In genomic region chr5:72559544-72560049, GRCm38 (mm10) we compare ENCODE assay signal across 7 mouse cellular contexts. TPM values are rescaled to one million over a fixed set of nuclear protein-coding genes. Genes with fewer than 3 reads are reported as not detected.
DNase-seq lines count a peak whose midpoint lies in the region; ATAC-seq and TF ChIP-seq lines count a peak whose summit lies in the region.

Gene Nfxl1, minus strand, starts transcription at chr5:72559684.

- no peaks in the 10 kb centered on the region for H3K27me3 ChIP-seq in embryonic facial prominence, embryonic 10.5 days (replicated peaks; ENCODE audit: low read depth, poor library complexity, severe bottlenecking)
- H3K27me3 ChIP-seq in intestine, postnatal 0 days (replicated peaks; ENCODE audit: control insufficient read depth, insufficient read depth, low read length): no peaks in the 10 kb centered on the region
- H3K27me3 ChIP-seq in midbrain, embryonic 12.5 days: no peaks in the 10 kb centered on the region
- no peaks in the 10 kb centered on the region for H3K27me3 ChIP-seq in small intestine, adult 2 months (ENCODE audit: control insufficient read depth, insufficient read depth, low read length)

- peak within 1 kb of the TSS; percentile 65 for H3K9ac ChIP-seq in intestine, postnatal 0 days (ENCODE audit: low read depth, low read length)
- peak within 1 kb of the TSS; percentile 95 for H3K9ac ChIP-seq in midbrain, embryonic 12.5 days (replicated peaks)

- H3K4me2 ChIP-seq in intestine, postnatal 0 days (replicated peaks; ENCODE audit: low read depth): peak within 1 kb of the TSS; percentile 93
- peak within 1 kb of the TSS; percentile 89 for H3K4me2 ChIP-seq in midbrain, embryonic 12.5 days (replicated peaks)

- no peak for TF ChIP-seq CTCF in intestine, postnatal 0 days (IDR thresholded peaks at IDR 0.05; ENCODE audit: low read depth)
- TF ChIP-seq CTCF in small intestine, adult 2 months (IDR thresholded peaks at IDR 0.05; ENCODE audit: extremely low read depth, insufficient read length, insufficient replicate concordance, low read depth, low read length): no peak

- intact Hi-C loops in left cerebral cortex, postnatal 4 days (cut with DNase I): loop anchor here (10.0 kb wide), 1 partner anchor 145 kb away; no protein-coding TSS in a partner anchor

- WGBS in embryonic facial prominence, embryonic 10.5 days: under 1% methylated on average over 42 of the region's 42 CpGs
- WGBS in intestine, postnatal 0 days: under 1% methylated on average over 42 of the region's 42 CpGs
- WGBS in midbrain, embryonic 12.5 days: under 1% methylated on average over 42 of the region's 42 CpGs
- WGBS in small intestine, adult 2 months: under 1% methylated on average over 42 of the region's 42 CpGs

- peaks cover 6% of the 10 kb centered on the region for H3K4me1 ChIP-seq in embryonic facial prominence, embryonic 10.5 days
- H3K4me1 ChIP-seq in intestine, postnatal 0 days (replicated peaks; ENCODE audit: control insufficient read depth, insufficient read depth, low read length): 0 out of 2 replicates have a peak, but pooled peaks cover 3% of the 10 kb centered on the region
- H3K4me1 ChIP-seq in midbrain, embryonic 12.5 days: peaks cover 9% of the 10 kb centered on the region
- H3K4me1 ChIP-seq in small intestine, adult 2 months (ENCODE audit: control insufficient read depth, insufficient read depth, insufficient read length, low read length): peaks cover 3% of the 10 kb centered on the region

- peaks cover 16% of the 10 kb centered on the region for H3K36me3 ChIP-seq in embryonic facial prominence, embryonic 10.5 days (replicated peaks)
- H3K36me3 ChIP-seq in intestine, postnatal 0 days (ENCODE audit: control insufficient read depth, insufficient read depth): 0 out of 2 replicates have a peak, but pooled peaks cover under 1% of the 10 kb centered on the region
- peaks cover 5% of the 10 kb centered on the region; the same call in 1 of the 2 replicates for H3K36me3 ChIP-seq in midbrain, embryonic 12.5 days
- H3K36me3 ChIP-seq in small intestine, adult 2 months (ENCODE audit: control insufficient read depth, insufficient read depth, low read length): peaks cover 7% of the 10 kb centered on the region

- peak within 1 kb of the TSS; percentile 90 for H3K27ac ChIP-seq in embryonic facial prominence, embryonic 10.5 days (replicated peaks)
- peak within 1 kb of the TSS; percentile 75 for H3K27ac ChIP-seq in intestine, postnatal 0 days (ENCODE audit: low read depth, low read length)
- peak within 1 kb of the TSS; percentile 77 for H3K27ac ChIP-seq in midbrain, embryonic 12.5 days (replicated peaks)
- peak within 1 kb of the TSS; percentile 40 for H3K27ac ChIP-seq in small intestine, adult 2 months (ENCODE audit: insufficient read depth, low read depth, low read length)

- peak within 1 kb of the TSS; percentile 95 for H3K4me3 ChIP-seq in embryonic facial prominence, embryonic 10.5 days
- H3K4me3 ChIP-seq in intestine, postnatal 0 days (ENCODE audit: low read depth, low read length): peak within 1 kb of the TSS; percentile 95
- peak within 1 kb of the TSS; percentile 92 for H3K4me3 ChIP-seq in midbrain, embryonic 12.5 days
- H3K4me3 ChIP-seq in small intestine, adult 2 months (ENCODE audit: low read depth, low read length): peak within 1 kb of the TSS; percentile 96

- ATAC-seq in intestine, postnatal 0 days: peak; percentile 98
- ATAC-seq in midbrain, embryonic 12.5 days (ENCODE audit: low FRiP score, low read depth): peak; percentile 96

- H3K9me3 ChIP-seq in embryonic facial prominence, embryonic 10.5 days: no peaks in the 10 kb centered on the region
- H3K9me3 ChIP-seq in intestine, postnatal 0 days (ENCODE audit: control insufficient read depth): no peaks in the 10 kb centered on the region
- no peaks in the 10 kb centered on the region for H3K9me3 ChIP-seq in midbrain, embryonic 12.5 days

- DNase-seq in adrenal gland, postnatal 10 days: peak; percentile 96
- DNase-seq in embryonic facial prominence, embryonic 10.5 days (ENCODE audit: low spot score): peak; percentile 97
- DNase-seq in gonadal fat pad, adult 2 months (ENCODE audit: low read depth): peak; percentile 88
- DNase-seq in left cerebral cortex, postnatal 4 days: peak; percentile 99

- peak; percentile 79 for TF ChIP-seq POLR2A in small intestine, adult 2 months (IDR thresholded peaks at IDR 0.05; ENCODE audit: low read depth, low read length)

RNA-seq across cellular contexts. Expression of gene Nfxl1, which starts in this region (rescaled TPM):
- total RNA-seq in adrenal gland, postnatal 10 days (2021): 10 to 100 TPM; 13.4 to 18.1 TPM
- 19.3 and 20.5 TPM in 2 replicates for polyA plus RNA-seq in embryonic facial prominence, embryonic 10.5 days (2016; fragmentation: Nextera tagmentation; extraction: Ambion mirVana)
- 7.6 and 8.3 TPM in 2 replicates for polyA plus RNA-seq in gonadal fat pad, adult 2 months (2012; rRNA removed)
- 6.3 and 7.1 TPM in 2 replicates for polyA plus RNA-seq in intestine, postnatal 0 days (2015; fragmentation: Nextera tagmentation; extraction: Ambion mirVana)
- 10 to 100 TPM; 19.1 to 25.5 TPM for total RNA-seq in left cerebral cortex, postnatal 4 days (2021)
- 24.9 and 25.9 TPM in 2 replicates for polyA plus RNA-seq in midbrain, embryonic 12.5 days (2016; fragmentation: Nextera tagmentation; extraction: Ambion mirVana)
- 4.0 and 5.4 TPM in 2 replicates for polyA plus RNA-seq in small intestine, adult 2 months (2012; rRNA removed)

Comparison
In these comparisons a context has a peak if more than half of its experiments do, and no peak if none do; other contexts are left out.
1. Peak in every context shown above with its lines: DNase-seq, ATAC-seq, H3K4me3 ChIP-seq and H3K27ac ChIP-seq.
2. H3K27ac ChIP-seq: peak in every context shown above with its lines; median percentile 90 in embryonic facial prominence, embryonic 10.5 days; 77 in midbrain, embryonic 12.5 days; 75 in intestine, postnatal 0 days; 40 in small intestine, adult 2 months.